Mouse (Mus musculus) liver, embryonic 11.5 days (tissue): ENCODE data around the gene Smc5. TPM values are rescaled to one million over a fixed set of nuclear protein-coding genes. Genes with fewer than 3 reads are reported as not detected.

ENCODE experiments used
- ATAC-seq: fragments of 200-750 bp; cut with Nextera tagmentation; replicated peaks from 2 replicates; pipeline ENCODE4 v1.8.0; 2017; ENCODE audit warnings: moderate number of reproducible peaks, mild to moderate bottlenecking, moderate TSS enrichment, moderate library complexity; ENCODE audit not compliant: low FRiP score
- DNase-seq: peaks from one replicate; pipeline ENCODE4 v3.0.0-alpha.2; 2017; ENCODE audit warnings: low spot score
- H3K27ac ChIP-seq: fragments of 300-500 bp; sonication (generic); 2 replicates; pipeline ENCODE4 v1.5.1; 2014; ENCODE audit warnings: mild to moderate bottlenecking, low read depth, low read length, control low read depth
- H3K27me3 ChIP-seq: fragments of 300-500 bp; sonication (generic); replicated peaks from 2 replicates; pipeline ENCODE4 v1.6.1; 2014; ENCODE audit warnings: low read length, mixed read lengths; ENCODE audit not compliant: control insufficient read depth, insufficient read depth
- H3K36me3 ChIP-seq: fragments of 300-500 bp; sonication (generic); 2 replicates; pipeline ENCODE4 v1.6.1; 2014; ENCODE audit warnings: mild to moderate bottlenecking, low read length, moderate library complexity, mixed read lengths; ENCODE audit not compliant: control insufficient read depth, insufficient read depth
- H3K4me1 ChIP-seq: fragments of 300-500 bp; sonication (generic); replicated peaks from 2 replicates; pipeline ENCODE4 v1.6.1; 2014; ENCODE audit warnings: low read length, mixed read lengths; ENCODE audit not compliant: control insufficient read depth, insufficient read depth
- H3K4me2 ChIP-seq: fragments of 300-500 bp; sonication (generic); 2 replicates; pipeline ENCODE4 v1.6.1; 2014; ENCODE audit warnings: mild to moderate bottlenecking, control low read depth, moderate library complexity
- H3K4me3 ChIP-seq: fragments of 300-500 bp; sonication (generic); 2 replicates; pipeline ENCODE4 v1.5.1; 2014; ENCODE audit warnings: low read depth, low read length, control low read depth
- H3K9ac ChIP-seq: fragments of 300-500 bp; sonication (generic); 2 replicates; pipeline ENCODE4 v1.6.1; 2014; ENCODE audit warnings: low read depth, low read length, control low read depth
- H3K9me3 ChIP-seq: fragments of 300-500 bp; sonication (generic); 2 replicates; pipeline ENCODE4 v1.6.1; 2016; ENCODE audit warnings: low read length, inconsistent platforms, mixed read lengths; ENCODE audit not compliant: control insufficient read depth
- WGBS: fragments of 180-500 bp; shearing (Covaris S2); extraction: QIAGEN DNeasy Blood & Tissue Kit; methylation state at CpG from one replicate; pipeline ENCODE4 v1.1.7; 2014; 5-methylcytosine and 5-hydroxymethylcytosine counted together
- polyA plus RNA-seq: library from polyadenylated mRNA; unstranded; fragments of >200 nt; fragmentation: Nextera tagmentation; extraction: Ambion mirVana; gene quantifications from 2 replicates; pipeline ENCODE4 v1.2.1, GENCODE M21; 2014

Gene Smc5
- polyA plus RNA-seq, 1 experiment from 2014 or later, result 32.4 TPM

- Histone ChIP-seq H3K27ac (no peak overlapping the region), H3K4me3 (no peak overlapping the region), H3K27me3 (no peaks in the 10 kb centered on the region), H3K36me3 (peaks cover 20% of the 10 kb centered on the region; the same call in 1 of the 2 replicates), H3K4me1 (no peaks in the 10 kb centered on the region), H3K9ac (no peak overlapping the region), H3K9me3 (no peaks in the 10 kb centered on the region), H3K4me2 (no peak overlapping the region)
- DNase-seq, result no peak
- ATAC-seq, result peak; percentile 82
- WGBS, result 55% methylated on average over 3 of the region's 3 CpGs
Observed at GRCm38 (mm10) chr19:23203505-23204053, 70.1 kb downstream of the Smc5 start.

- DNase-seq (no peak), ATAC-seq (no peak)
- Histone ChIP-seq H3K27me3 (no peaks in the 10 kb centered on the region), H3K4me2 (no peak overlapping the region), H3K4me3 (no peak overlapping the region), H3K27ac (no peak overlapping the region), H3K9ac (no peak overlapping the region), H3K36me3 (peaks cover 20% of the 10 kb centered on the region; the same call in 1 of the 2 replicates), H3K9me3 (no peaks in the 10 kb centered on the region), H3K4me1 (no peaks in the 10 kb centered on the region)
- WGBS, result 95% methylated on average over 5 of the region's 5 CpGs
Observed at GRCm38 (mm10) chr19:23202106-23202505, 71.6 kb downstream of the Smc5 start.

GRCm38 (mm10) chr19:23193076-23193475 is 80.6 kb downstream of the Smc5 start:
- H3K27ac ChIP-seq, result no peak overlapping the region
- no peak overlapping the region for H3K9ac ChIP-seq
- H3K4me1 ChIP-seq, result no peaks in the 10 kb centered on the region
- DNase-seq, result no peak
- WGBS, result 51% methylated on average over 3 of the region's 3 CpGs
- H3K27me3 ChIP-seq, result no peaks in the 10 kb centered on the region
- no peaks in the 10 kb centered on the region for H3K9me3 ChIP-seq
- no peak overlapping the region for H3K4me2 ChIP-seq
- ATAC-seq, result no peak
- H3K4me3 ChIP-seq, result no peak overlapping the region
- 0 out of 2 replicates have a peak, but pooled peaks cover 4% of the 10 kb centered on the region for H3K36me3 ChIP-seq

GRCm38 (mm10) chr19:23191486-23191885 is 82.2 kb downstream of the Smc5 start:
- 0 out of 2 replicates have a peak, but pooled peaks cover 4% of the 10 kb centered on the region for H3K36me3 ChIP-seq
- 90% methylated on average over 6 of the region's 6 CpGs for WGBS
- DNase-seq (no peak), ATAC-seq (no peak)
- H3K27me3 ChIP-seq, result no peaks in the 10 kb centered on the region
- H3K27ac ChIP-seq, result no peak overlapping the region
- no peak overlapping the region for H3K4me3 ChIP-seq
- H3K9me3 ChIP-seq, result no peaks in the 10 kb centered on the region
- no peak overlapping the region for H3K9ac ChIP-seq
- no peaks in the 10 kb centered on the region for H3K4me1 ChIP-seq
- no peak overlapping the region for H3K4me2 ChIP-seq

- H3K27me3 ChIP-seq, result no peaks in the 10 kb centered on the region
- no peak overlapping the region for H3K27ac ChIP-seq
- H3K4me1 ChIP-seq, result no peaks in the 10 kb centered on the region
- H3K36me3 ChIP-seq, result no peaks in the 10 kb centered on the region
- ATAC-seq (no peak), DNase-seq (no peak)
- H3K4me2 ChIP-seq, result no peak overlapping the region
- H3K9ac ChIP-seq, result no peak overlapping the region
- 82% methylated on average over 1 of the region's 1 CpGs for WGBS
- no peaks in the 10 kb centered on the region for H3K9me3 ChIP-seq
- H3K4me3 ChIP-seq, result no peak overlapping the region
Observed at GRCm38 (mm10) chr19:23189744-23190143, 84.0 kb downstream of the Smc5 start.

- WGBS, result 84% methylated on average over 7 of the region's 7 CpGs
- no peak for DNase-seq
- Histone ChIP-seq H3K36me3 (no peaks in the 10 kb centered on the region), H3K27me3 (no peaks in the 10 kb centered on the region), H3K4me1 (no peaks in the 10 kb centered on the region), H3K27ac (no peak overlapping the region), H3K4me3 (no peak overlapping the region), H3K9me3 (no peaks in the 10 kb centered on the region), H3K9ac (no peak overlapping the region), H3K4me2 (no peak overlapping the region)
- no peak for ATAC-seq
Observed at GRCm38 (mm10) chr19:23188986-23189385, 84.7 kb downstream of the Smc5 start.

GRCm38 (mm10) chr19:23187732-23188131 is 86.0 kb downstream of the Smc5 start:
- Histone ChIP-seq H3K27me3 (no peaks in the 10 kb centered on the region), H3K4me2 (no peak overlapping the region), H3K4me1 (no peaks in the 10 kb centered on the region), H3K36me3 (no peaks in the 10 kb centered on the region), H3K9ac (no peak overlapping the region), H3K27ac (no peak overlapping the region), H3K9me3 (no peaks in the 10 kb centered on the region), H3K4me3 (no peak overlapping the region)
- 87% methylated on average over 6 of the region's 6 CpGs for WGBS
- DNase-seq (no peak), ATAC-seq (no peak)

- H3K9me3 ChIP-seq, result no peaks in the 10 kb centered on the region
- no peak overlapping the region for H3K4me2 ChIP-seq
- no peaks in the 10 kb centered on the region for H3K4me1 ChIP-seq
- WGBS, result 86% methylated on average over 4 of the region's 4 CpGs
- no peak overlapping the region for H3K9ac ChIP-seq
- H3K36me3 ChIP-seq, result no peaks in the 10 kb centered on the region
- DNase-seq (no peak), ATAC-seq (no peak)
- H3K27me3 ChIP-seq, result no peaks in the 10 kb centered on the region
- no peak overlapping the region for H3K4me3 ChIP-seq
- H3K27ac ChIP-seq, result no peak overlapping the region
Observed at GRCm38 (mm10) chr19:23184068-23184467, 89.6 kb downstream of the Smc5 start.

GRCm38 (mm10) chr19:23183493-23183892 is 90.2 kb downstream of the Smc5 start:
- Histone ChIP-seq H3K36me3 (no peaks in the 10 kb centered on the region), H3K27ac (no peak overlapping the region), H3K4me2 (no peak overlapping the region), H3K9me3 (no peaks in the 10 kb centered on the region), H3K9ac (no peak overlapping the region), H3K4me1 (no peaks in the 10 kb centered on the region), H3K4me3 (no peak overlapping the region), H3K27me3 (no peaks in the 10 kb centered on the region)
- no peak for DNase-seq
- WGBS, result 85% methylated on average over 4 of the region's 4 CpGs
- no peak for ATAC-seq
